Mouse (Mus musculus): ENCODE results near the gene Dapk2. TPM values are rescaled to one million over a fixed set of nuclear protein-coding genes. Genes with fewer than 3 reads are reported as not detected.

Dapk2 gene
- polyA plus RNA-seq, 1 experiment from 2014 or later: 0.19 TPM

GRCm38 (mm10) chr9:66285901-66286300, 127.9 kb downstream of the Dapk2 start:
- ChIA-PET POLR2A (no interaction called here), CTCF (no interaction called here)
- DNase-seq (ENCODE audit: low read depth, low spot score): no peak
- in situ Hi-C loops (cut with MboI; ENCODE audit: low pct_unique_long_range_greater_than_20kb): no loop called here
- ATAC-seq: no peak
- peaks cover 3% of the 10 kb centered on the region for H3K27me3 ChIP-seq
- TF ChIP-seq CTCF (IDR thresholded peaks at IDR 0.05): no peak

DNA sequence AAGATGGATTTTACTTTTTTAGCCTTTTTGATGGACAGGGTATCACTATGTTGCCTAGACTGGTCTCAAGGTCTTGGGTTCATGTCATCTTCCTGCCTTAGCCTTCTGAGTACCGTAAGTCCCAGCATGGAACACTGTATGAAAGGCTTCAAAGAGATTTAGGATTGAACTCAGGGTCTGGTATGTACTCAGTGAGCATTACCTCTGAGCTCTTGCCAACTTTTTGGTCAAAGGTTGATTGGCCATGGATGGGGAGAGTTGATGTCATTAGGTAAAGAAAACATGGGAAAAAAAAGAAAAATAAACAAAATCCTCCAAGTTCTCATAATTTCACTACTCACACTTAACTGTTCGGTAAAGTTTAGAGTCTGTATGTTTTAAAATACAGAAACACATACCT, 132.7 kb downstream of the Dapk2 start:
- CTCF ChIA-PET: interaction anchor here (1.5 kb wide), 1 partner anchor 46 kb away, joined by 3 read pairs; no protein-coding TSS in a partner anchor
- no peak for ATAC-seq
- H3K27me3 ChIP-seq: peaks cover 3% of the 10 kb centered on the region
- TF ChIP-seq CTCF (IDR thresholded peaks at IDR 0.05): no peak
- no peak for DNase-seq (ENCODE audit: low read depth, low spot score)
- POLR2A ChIA-PET: no interaction called here
- in situ Hi-C loops (cut with MboI; ENCODE audit: low pct_unique_long_range_greater_than_20kb): no loop called here

GRCm38 (mm10) chr9:66293319-66293718, 135.3 kb downstream of the Dapk2 start:
- ChIA-PET POLR2A (no interaction called here), CTCF (interaction anchor here (1.1 kb wide), 1 partner anchor 10 kb away, joined by 3 read pairs; no protein-coding TSS in a partner anchor)
- in situ Hi-C loops (cut with MboI; ENCODE audit: low pct_unique_long_range_greater_than_20kb): no loop called here
- ATAC-seq: no peak
- DNase-seq (ENCODE audit: low read depth, low spot score): no peak
- TF ChIP-seq CTCF (IDR thresholded peaks at IDR 0.05): no peak
- H3K27me3 ChIP-seq: no peaks in the 10 kb centered on the region

DNA sequence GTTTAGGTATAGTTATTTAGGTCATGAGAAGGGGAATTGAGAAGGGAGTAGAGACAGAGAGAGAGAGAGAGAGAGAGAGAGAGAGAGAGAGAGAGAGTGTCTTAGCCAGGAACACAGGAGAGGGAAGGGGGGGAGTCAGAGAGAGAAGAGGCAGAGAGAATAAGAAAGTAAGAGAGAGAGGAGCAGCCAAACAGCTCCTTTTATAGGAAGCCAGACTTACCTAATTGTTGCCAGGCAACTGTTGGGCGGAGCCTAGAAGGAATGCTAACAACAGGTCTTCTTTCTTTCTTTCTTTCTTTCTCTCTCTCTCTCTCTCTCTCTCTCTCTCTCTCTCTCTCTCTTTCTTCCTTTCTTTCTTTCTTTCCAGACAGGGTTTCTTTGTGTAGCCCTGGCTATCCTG, 136.2 kb downstream of the Dapk2 start:
- in situ Hi-C loops (cut with MboI; ENCODE audit: low pct_unique_long_range_greater_than_20kb): no loop called here

DNA sequence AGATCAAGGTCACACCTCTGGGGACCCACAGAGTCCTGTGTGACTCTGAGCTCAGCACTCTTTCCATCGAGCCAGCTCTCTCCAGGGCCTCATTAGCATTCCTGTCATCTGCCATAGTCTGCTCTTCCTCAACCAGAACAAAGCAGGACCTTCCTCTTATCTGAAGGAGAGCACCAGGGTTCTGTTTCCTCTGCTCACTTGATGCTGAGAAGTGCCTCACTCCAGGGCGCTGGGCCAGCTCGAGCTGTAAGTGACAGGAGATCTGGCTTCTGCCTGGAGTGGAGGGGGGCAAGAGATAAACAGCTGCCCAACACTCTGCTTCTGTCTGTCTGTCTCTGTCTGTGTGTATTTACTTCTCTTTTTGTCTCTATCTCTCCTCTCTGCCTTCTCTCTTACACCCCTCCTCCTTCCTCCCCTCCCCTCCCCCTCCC, 137.0 kb downstream of the Dapk2 start:
- DNase-seq (ENCODE audit: low read depth, low spot score) (no peak), ATAC-seq (no peak)
- ChIA-PET CTCF (no interaction called here), POLR2A (no interaction called here)
- H3K27me3 ChIP-seq: no peaks in the 10 kb centered on the region
- no peak for TF ChIP-seq CTCF (IDR thresholded peaks at IDR 0.05)
- in situ Hi-C loops (cut with MboI; ENCODE audit: low pct_unique_long_range_greater_than_20kb): no loop called here

More for the DNA sequence above, 136.2 kb downstream of the Dapk2 start:
- ChIA-PET CTCF (no interaction called here), POLR2A (no interaction called here)
- no peak for DNase-seq (ENCODE audit: low read depth, low spot score)
- no peak for TF ChIP-seq CTCF (IDR thresholded peaks at IDR 0.05)
- no peaks in the 10 kb centered on the region for H3K27me3 ChIP-seq
- ATAC-seq: no peak

GRCm38 (mm10) chr9:66295577-66296120, 137.6 kb downstream of the Dapk2 start:
- ChIA-PET POLR2A (no interaction called here), CTCF (no interaction called here)
- ATAC-seq (no peak), DNase-seq (ENCODE audit: low read depth, low spot score) (no peak)
- TF ChIP-seq CTCF (IDR thresholded peaks at IDR 0.05): no peak
- in situ Hi-C loops (cut with MboI; ENCODE audit: low pct_unique_long_range_greater_than_20kb): no loop called here
- H3K27me3 ChIP-seq: no peaks in the 10 kb centered on the region

- H3K27me3 ChIP-seq: no peaks in the 10 kb centered on the region
- CTCF ChIA-PET: no interaction called here
- DNase-seq (ENCODE audit: low read depth, low spot score) (no peak), ATAC-seq (no peak)
- no peak for TF ChIP-seq CTCF (IDR thresholded peaks at IDR 0.05)
- in situ Hi-C loops (cut with MboI; ENCODE audit: low pct_unique_long_range_greater_than_20kb): no loop called here
- POLR2A ChIA-PET: no interaction called here
These were observed 140.8 kb downstream of the Dapk2 start for GRCm38 (mm10) chr9:66298783-66299182.

DNA sequence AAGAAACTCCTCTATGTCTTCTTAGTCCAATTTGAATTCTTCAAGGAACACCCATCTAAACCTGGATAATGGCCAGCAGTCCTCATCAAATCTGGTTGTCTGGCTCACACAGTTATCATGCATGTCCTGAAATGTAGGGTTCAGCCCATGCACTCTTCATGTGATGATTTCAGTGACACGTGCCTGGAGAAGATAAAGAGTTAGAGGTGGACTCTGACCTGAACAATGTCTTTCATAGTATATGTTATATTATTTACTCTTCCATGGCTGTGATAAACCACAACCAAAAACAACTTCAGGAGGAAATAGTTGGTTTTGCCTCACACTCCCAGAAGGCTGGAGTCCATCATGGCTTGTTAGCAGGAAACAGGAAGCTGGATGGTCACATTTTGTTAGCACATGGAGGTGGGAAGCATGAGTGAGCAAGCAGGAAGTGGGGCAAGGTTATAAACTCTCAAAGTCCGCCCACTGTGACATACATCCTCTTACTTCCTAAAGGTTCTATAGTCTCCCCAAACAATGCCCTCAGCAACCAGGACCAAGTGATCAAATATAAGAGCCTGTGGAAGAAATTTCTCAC, 142.5 kb downstream of the Dapk2 start:
- ChIA-PET CTCF (no interaction called here), POLR2A (no interaction called here)
- in situ Hi-C loops (cut with MboI; ENCODE audit: low pct_unique_long_range_greater_than_20kb): no loop called here
- ATAC-seq (no peak), DNase-seq (ENCODE audit: low read depth, low spot score) (no peak)
- TF ChIP-seq CTCF (IDR thresholded peaks at IDR 0.05): no peak
- no peaks in the 10 kb centered on the region for H3K27me3 ChIP-seq

- peaks cover 2% of the 10 kb centered on the region for H3K27me3 ChIP-seq
- DNase-seq (ENCODE audit: low read depth, low spot score): no peak
- in situ Hi-C loops (cut with MboI; ENCODE audit: low pct_unique_long_range_greater_than_20kb): no loop called here
- ChIA-PET CTCF (no interaction called here), POLR2A (no interaction called here)
- ATAC-seq: no peak
- no peak for TF ChIP-seq CTCF (IDR thresholded peaks at IDR 0.05)
These were observed 146.5 kb downstream of the Dapk2 start for GRCm38 (mm10) chr9:66304320-66305090.

GRCm38 (mm10) chr9:66305121-66306112, 147.4 kb downstream of the Dapk2 start:
- ChIA-PET POLR2A (no interaction called here), CTCF (no interaction called here)
- H3K27me3 ChIP-seq: peaks cover 5% of the 10 kb centered on the region
- no peak for TF ChIP-seq CTCF (IDR thresholded peaks at IDR 0.05)
- in situ Hi-C loops (cut with MboI; ENCODE audit: low pct_unique_long_range_greater_than_20kb): no loop called here
- no peak for DNase-seq (ENCODE audit: low read depth, low spot score)
- no peak for ATAC-seq

Data from Patski (cell line).